In the genomic region with DNA sequence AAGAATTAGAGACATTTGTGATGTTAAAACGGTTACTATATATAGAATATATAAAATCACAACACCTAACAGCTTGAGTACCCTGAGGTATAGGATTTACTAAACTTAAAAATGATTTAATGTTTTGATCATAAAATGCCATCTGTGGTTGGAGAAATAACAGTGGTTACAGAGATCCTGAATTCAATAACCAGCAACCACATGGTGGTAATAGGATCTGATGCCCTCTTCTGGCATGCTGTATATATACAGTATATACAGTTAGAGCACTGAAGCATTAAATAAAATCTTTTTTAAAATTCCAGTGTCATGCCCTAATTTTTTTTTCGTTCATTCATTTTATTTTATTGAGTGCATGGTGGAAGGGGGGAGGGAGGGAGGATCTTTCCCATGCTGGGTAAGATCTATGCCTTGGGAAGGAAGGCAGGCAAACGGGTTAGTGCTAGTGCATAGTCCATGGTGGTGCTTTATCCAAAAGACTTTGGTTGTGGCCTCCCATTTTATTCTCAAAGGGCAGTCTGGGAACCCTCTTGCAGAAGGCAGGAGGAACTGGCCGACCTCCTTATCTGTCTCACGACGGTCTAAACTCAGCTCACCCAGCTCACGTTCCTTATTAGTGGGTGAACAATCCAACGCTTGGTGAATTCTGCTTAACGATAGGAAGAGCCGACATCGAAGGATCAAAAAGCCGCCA, we compare ENCODE assay signal across 8 mouse cellular contexts. TPM values are rescaled to one million over a fixed set of nuclear protein-coding genes. Genes with fewer than 3 reads are reported as not detected.
DNase-seq lines count a peak whose midpoint lies in the region; ATAC-seq and TF ChIP-seq lines count a peak whose summit lies in the region.

No protein-coding gene starts in this region.

- H3K36me3 ChIP-seq in forebrain, postnatal 0 days (ENCODE audit: insufficient read depth), result peaks cover 7% of the 10 kb centered on the region; the same call in 1 of the 2 replicates
- H3K36me3 ChIP-seq in midbrain, embryonic 14.5 days (ENCODE audit: control insufficient read depth, insufficient read depth, low read length), result peaks cover 28% of the 10 kb centered on the region

- intact Hi-C loops in gastrocnemius, adult 2 months (cut with DNase I), result no loop called here
- intact Hi-C loops in gastrocnemius, postnatal 14 days (cut with DNase I; ENCODE audit: low total_unique reads), result no loop called here

- no peak for DNase-seq in gastrocnemius, adult 2 months
- no peak for DNase-seq in gastrocnemius, postnatal 14 days
- peak; percentile 14 to 27 for DNase-seq in spleen, postnatal 36 days (ENCODE audit: low spot score in 2 of 2)
- DNase-seq in spleen, adult 12 weeks (ENCODE audit: low spot score), result no peak
- peak; percentile 40 for DNase-seq in forebrain, postnatal 0 days
- DNase-seq in midbrain, embryonic 14.5 days, result peak; percentile 58
- DNase-seq in layer of hippocampus, adult 9-11 months, result no peak
- no peak for DNase-seq in right cerebral cortex, postnatal 14 days

- H3K27me3 ChIP-seq in forebrain, postnatal 0 days (ENCODE audit: insufficient read depth, low read length), result no peaks in the 10 kb centered on the region
- H3K27me3 ChIP-seq in midbrain, embryonic 14.5 days (ENCODE audit: control insufficient read depth, insufficient read depth, low read length), result no peaks in the 10 kb centered on the region

- H3K4me1 ChIP-seq in forebrain, postnatal 0 days (ENCODE audit: insufficient read depth), result peaks cover 18% of the 10 kb centered on the region
- H3K4me1 ChIP-seq in midbrain, embryonic 14.5 days (ENCODE audit: control insufficient read depth, insufficient read depth, low read length), result peaks cover 17% of the 10 kb centered on the region

- no peak overlapping the region for H3K4me2 ChIP-seq in forebrain, postnatal 0 days (ENCODE audit: low read depth)
- peak overlapping the region; percentile 59; the same call in 1 of the 2 replicates for H3K4me2 ChIP-seq in midbrain, embryonic 14.5 days (ENCODE audit: low read length)

- H3K4me3 ChIP-seq in gastrocnemius, adult 2 months, result peak overlapping the region; percentile 88
- H3K4me3 ChIP-seq in forebrain, postnatal 0 days (ENCODE audit: low read depth, low read length), result no peak overlapping the region
- H3K4me3 ChIP-seq in midbrain, embryonic 14.5 days (replicated peaks; ENCODE audit: low read depth, low read length), result no peak overlapping the region

- H3K9ac ChIP-seq in forebrain, postnatal 0 days, result no peak overlapping the region
- H3K9ac ChIP-seq in midbrain, embryonic 14.5 days (replicated peaks; ENCODE audit: low read length), result no peak overlapping the region

- WGBS in forebrain, postnatal 0 days, result 82% methylated on average over 12 of the region's 12 CpGs
- WGBS in midbrain, embryonic 14.5 days, result 88% methylated on average over 12 of the region's 12 CpGs

- TF ChIP-seq CTCF in gastrocnemius, adult 2 months (IDR thresholded peaks at IDR 0.05), result peak; percentile 27; the same call in 1 of the 2 replicates
- TF ChIP-seq CTCF in forebrain, postnatal 0 days (IDR thresholded peaks at IDR 0.05; ENCODE audit: low read depth), result peak; percentile 59

- H3K9me3 ChIP-seq in forebrain, postnatal 0 days (ENCODE audit: low read length), result no peaks in the 10 kb centered on the region
- no peaks in the 10 kb centered on the region for H3K9me3 ChIP-seq in midbrain, embryonic 14.5 days (ENCODE audit: control insufficient read depth, low read length)

- H3K27ac ChIP-seq in gastrocnemius, adult 2 months, result peak overlapping the region; percentile 100
- H3K27ac ChIP-seq in forebrain, postnatal 0 days (ENCODE audit: low read depth, low read length), result no peak overlapping the region
- H3K27ac ChIP-seq in midbrain, embryonic 14.5 days (replicated peaks; ENCODE audit: low read depth, low read length), result 0 out of 2 replicates have a peak overlapping the region, but pooled peaks have one; percentile 97

- ATAC-seq in forebrain, postnatal 0 days, result no peak
- no peak for ATAC-seq in midbrain, embryonic 14.5 days (ENCODE audit: low FRiP score, low TSS enrichment)

RNA-seq across cellular contexts. Expression of gene Zfp143, which starts 1.8 kb away (rescaled TPM):
- 1 to 10 TPM; 9.4 to 9.8 TPM for total RNA-seq in gastrocnemius, adult 2 months (2021)
- total RNA-seq in gastrocnemius, postnatal 14 days (2021), result 1 to 10 TPM; 7.0 to 7.9 TPM
- total RNA-seq in forebrain, postnatal 0 days (2014; rRNA removed), result 12.1 and 12.2 TPM in 2 replicates
- 5.7 and 6.7 TPM in 2 replicates for polyA plus RNA-seq in forebrain, postnatal 0 days (2015; fragmentation: Nextera tagmentation; extraction: Ambion mirVana)
- polyA plus RNA-seq in midbrain, embryonic 14.5 days (2014; fragmentation: Nextera tagmentation; extraction: Ambion mirVana), result 14.4 and 21.7 TPM in 2 replicates

RNA-seq across cellular contexts. Expression of gene Ipo7, which starts 41.2 kb away (rescaled TPM):
- 100 to 1,000 TPM in 1 of 2 experiments, 10 to 100 TPM in 1; 96.4 to 101 TPM for total RNA-seq in gastrocnemius, adult 2 months (2021)
- total RNA-seq in gastrocnemius, postnatal 14 days (2021), result 10 to 100 TPM; 68.5 to 68.6 TPM
- total RNA-seq in forebrain, postnatal 0 days (2014; rRNA removed), result 88.0 and 97.9 TPM in 2 replicates
- 21.7 and 26.5 TPM in 2 replicates for polyA plus RNA-seq in forebrain, postnatal 0 days (2015; fragmentation: Nextera tagmentation; extraction: Ambion mirVana)
- 19.2 and 21.3 TPM in 2 replicates for polyA plus RNA-seq in midbrain, embryonic 14.5 days (2014; fragmentation: Nextera tagmentation; extraction: Ambion mirVana)

Comparison
In these comparisons a context has a peak if more than half of its experiments do, and no peak if none do; other contexts are left out.
1. DNase-seq: peak in spleen, postnatal 36 days (2 of 2), forebrain, postnatal 0 days (single experiment) and midbrain, embryonic 14.5 days (single experiment); none in gastrocnemius, adult 2 months (single experiment), gastrocnemius, postnatal 14 days (single experiment), spleen, adult 12 weeks (single experiment), layer of hippocampus, adult 9-11 months (single experiment) and right cerebral cortex, postnatal 14 days (single experiment).